Mouse (Mus musculus) embryonic facial prominence, embryonic 14.5 days (tissue): ENCODE measurements around the gene Bbs7. TPM values are rescaled to one million over a fixed set of nuclear protein-coding genes. Genes with fewer than 3 reads are reported as not detected.

ENCODE experiments used
- ATAC-seq: fragments of 200-750 bp; cut with Nextera tagmentation; 2 replicates; pipeline ENCODE4 v1.8.0; 2017; ENCODE audit warnings: low read depth, moderate number of reproducible peaks, moderate TSS enrichment
- DNase-seq: peaks from one replicate; pipeline ENCODE4 v3.0.0-alpha.2; 2015; ENCODE audit warnings: low spot score
- H3K27ac ChIP-seq: fragments of 300-500 bp; sonication (generic); replicated peaks from 2 replicates; pipeline ENCODE4 v1.5.1; 2014; ENCODE audit warnings: low read depth, mild to moderate bottlenecking, low read length, moderate library complexity
- H3K27me3 ChIP-seq: fragments of 300-500 bp; sonication (generic); replicated peaks from 2 replicates; pipeline ENCODE4 v1.6.1; 2014; ENCODE audit warnings: low read length; ENCODE audit not compliant: control insufficient read depth, insufficient read depth
- H3K36me3 ChIP-seq: fragments of 300-500 bp; sonication (generic); 2 replicates; pipeline ENCODE4 v1.6.1; 2014; ENCODE audit warnings: low read length, mixed read lengths; ENCODE audit not compliant: control insufficient read depth, insufficient read depth
- H3K4me1 ChIP-seq: fragments of 300-500 bp; sonication (generic); 2 replicates; pipeline ENCODE4 v1.6.1; 2014; ENCODE audit warnings: antibody characterized with exemption, low read length; ENCODE audit not compliant: control insufficient read depth, insufficient read depth
- H3K4me2 ChIP-seq: fragments of 300-500 bp; sonication (generic); 2 replicates; pipeline ENCODE4 v1.6.1; 2014; ENCODE audit warnings: low read depth, mild to moderate bottlenecking, low read length, moderate library complexity, mixed read lengths
- H3K4me3 ChIP-seq: fragments of 300-500 bp; sonication (generic); 2 replicates; pipeline ENCODE4 v1.5.1; 2014; ENCODE audit warnings: low read depth, mild to moderate bottlenecking, low read length
- H3K9ac ChIP-seq: fragments of 300-500 bp; sonication (generic); 2 replicates; pipeline ENCODE4 v1.6.1; 2014; ENCODE audit warnings: low read depth, mild to moderate bottlenecking, low read length, moderate library complexity, mixed read lengths
- H3K9me3 ChIP-seq: fragments of 300-500 bp; sonication (generic); 2 replicates; pipeline ENCODE4 v1.6.1; 2016; ENCODE audit warnings: low read length; ENCODE audit not compliant: control insufficient read depth
- WGBS: fragments of 180-500 bp; shearing (Covaris S2); extraction: QIAGEN DNeasy Blood & Tissue Kit; methylation state at CpG from one replicate; pipeline ENCODE4 v1.1.7; 2014; 5-methylcytosine and 5-hydroxymethylcytosine counted together
- polyA plus RNA-seq: library from polyadenylated mRNA; unstranded; fragments of >200 nt; fragmentation: Nextera tagmentation; extraction: Ambion mirVana; gene quantifications from 2 replicates; pipeline ENCODE4 v1.2.1, GENCODE M21; 2014

The Bbs7 gene
- polyA plus RNA-seq, 1 experiment from 2014 or later, result 14.9 TPM

- no peaks in the 10 kb centered on the region for H3K9me3 ChIP-seq
- no peaks in the 10 kb centered on the region for H3K36me3 ChIP-seq
- H3K4me1 ChIP-seq, result no peaks in the 10 kb centered on the region
- no peaks in the 10 kb centered on the region for H3K27me3 ChIP-seq
- H3K4me2 ChIP-seq, result no peak overlapping the region
- no peak for DNase-seq
- no peak overlapping the region for H3K9ac ChIP-seq
- WGBS, result 64% methylated on average over 2 of the region's 2 CpGs
- H3K4me3 ChIP-seq, result no peak overlapping the region
- no peak for ATAC-seq
- H3K27ac ChIP-seq, result no peak overlapping the region
Observed at GRCm38 (mm10) chr3:36540756-36541155, 72.5 kb downstream of the Bbs7 start.

GRCm38 (mm10) chr3:36537701-36538470, 75.4 kb downstream of the Bbs7 start:
- WGBS, result 82% methylated on average over 4 of the region's 4 CpGs
- H3K9ac ChIP-seq, result no peak overlapping the region

GRCm38 (mm10) chr3:36536041-36536440, 77.2 kb downstream of the Bbs7 start:
- Histone ChIP-seq H3K27ac (no peak overlapping the region), H3K27me3 (peaks cover 10% of the 10 kb centered on the region; the same call in 1 of the 2 replicates), H3K9ac (no peak overlapping the region), H3K4me1 (no peaks in the 10 kb centered on the region), H3K9me3 (no peaks in the 10 kb centered on the region), H3K36me3 (no peaks in the 10 kb centered on the region), H3K4me2 (no peak overlapping the region), H3K4me3 (no peak overlapping the region)
- ATAC-seq (no peak), DNase-seq (no peak)
- 92% methylated on average over 12 of the region's 12 CpGs for WGBS

More at GRCm38 (mm10) chr3:36537701-36538470, 75.4 kb downstream of the Bbs7 start:
- Histone ChIP-seq H3K4me1 (no peaks in the 10 kb centered on the region), H3K9me3 (no peaks in the 10 kb centered on the region), H3K27ac (no peak overlapping the region), H3K4me2 (no peak overlapping the region), H3K27me3 (0 out of 2 replicates have a peak, but pooled peaks cover under 1% of the 10 kb centered on the region), H3K4me3 (no peak overlapping the region), H3K36me3 (no peaks in the 10 kb centered on the region)
- ATAC-seq, result no peak
- no peak for DNase-seq

GRCm38 (mm10) chr3:36533201-36533672, 80.0 kb downstream of the Bbs7 start:
- 0% methylated on average over 1 of the region's 1 CpGs for WGBS
- DNase-seq, result peak; percentile 14
- ATAC-seq, result peak; percentile 22; the same call in 1 of the 2 replicates
- Histone ChIP-seq H3K4me1 (no peaks in the 10 kb centered on the region), H3K9ac (no peak overlapping the region), H3K36me3 (no peaks in the 10 kb centered on the region), H3K27me3 (peaks cover 13% of the 10 kb centered on the region), H3K9me3 (no peaks in the 10 kb centered on the region), H3K4me2 (no peak overlapping the region), H3K27ac (no peak overlapping the region), H3K4me3 (no peak overlapping the region)

DNA sequence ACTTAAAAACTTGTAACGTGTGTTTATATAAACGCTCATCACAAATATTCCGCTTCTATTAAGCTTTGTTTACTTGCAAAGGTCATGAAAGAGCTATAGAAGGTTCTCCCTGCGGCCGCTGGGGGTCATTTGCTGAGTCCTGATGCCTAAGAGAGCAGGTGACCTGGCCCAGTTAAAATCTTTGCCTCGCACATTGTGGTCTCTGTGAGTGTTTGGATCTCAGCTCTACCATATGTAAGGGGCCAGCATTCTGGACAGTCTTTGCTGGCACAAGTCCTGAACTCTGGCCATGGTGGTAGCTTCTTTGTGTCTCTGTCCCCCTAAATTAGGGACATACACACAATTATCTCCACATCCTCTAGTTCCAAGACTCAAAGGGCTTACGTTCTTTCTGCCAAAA, 80.5 kb downstream of the Bbs7 start:
- Histone ChIP-seq H3K27ac (no peak overlapping the region), H3K4me2 (no peak overlapping the region), H3K9me3 (no peaks in the 10 kb centered on the region), H3K36me3 (no peaks in the 10 kb centered on the region), H3K4me1 (no peaks in the 10 kb centered on the region), H3K9ac (no peak overlapping the region), H3K4me3 (no peak overlapping the region), H3K27me3 (peaks cover 13% of the 10 kb centered on the region)
- 35% methylated on average over 7 of the region's 7 CpGs for WGBS
- DNase-seq (no peak), ATAC-seq (no peak)

- no peaks in the 10 kb centered on the region for H3K9me3 ChIP-seq
- peak overlapping the region; percentile 31 for H3K4me3 ChIP-seq
- H3K9ac ChIP-seq, result peak overlapping the region; percentile 47; the same call in 1 of the 2 replicates
- peak; percentile 7 for DNase-seq
- no peak for ATAC-seq
- no peaks in the 10 kb centered on the region for H3K36me3 ChIP-seq
- peak overlapping the region; percentile 57 for H3K4me2 ChIP-seq
- H3K4me1 ChIP-seq, result no peaks in the 10 kb centered on the region
- 7% methylated on average over 18 of the region's 18 CpGs for WGBS
- H3K27ac ChIP-seq, result no peak overlapping the region
- H3K27me3 ChIP-seq, result peaks cover 13% of the 10 kb centered on the region
Observed at GRCm38 (mm10) chr3:36531979-36532542, 81.2 kb downstream of the Bbs7 start.

DNA sequence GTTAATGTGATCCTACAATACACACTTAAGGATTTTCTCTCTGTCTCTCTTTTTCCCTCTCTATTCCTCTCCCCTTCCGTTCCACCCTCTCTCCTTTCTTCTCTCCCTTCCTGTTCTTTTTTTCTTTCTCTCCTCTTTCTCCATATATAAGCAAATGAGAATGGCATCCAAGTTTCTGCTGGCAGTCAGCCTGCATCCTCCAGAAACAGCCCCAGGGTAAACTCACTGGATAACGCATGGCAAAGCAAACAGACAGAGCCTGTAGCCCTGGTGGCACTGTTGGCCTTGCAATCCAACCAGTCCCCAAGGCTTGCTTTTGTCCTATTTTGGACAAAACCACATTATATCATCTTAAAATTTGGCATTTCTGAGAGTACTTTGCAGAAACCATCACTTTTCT, 82.0 kb downstream of the Bbs7 start:
- 28% methylated on average over 2 of the region's 2 CpGs for WGBS
- no peak for ATAC-seq
- Histone ChIP-seq H3K27me3 (peaks cover 13% of the 10 kb centered on the region), H3K4me1 (no peaks in the 10 kb centered on the region), H3K4me3 (no peak overlapping the region), H3K36me3 (no peaks in the 10 kb centered on the region), H3K4me2 (no peak overlapping the region), H3K27ac (no peak overlapping the region), H3K9ac (no peak overlapping the region), H3K9me3 (no peaks in the 10 kb centered on the region)
- peak; percentile 4 for DNase-seq

DNA sequence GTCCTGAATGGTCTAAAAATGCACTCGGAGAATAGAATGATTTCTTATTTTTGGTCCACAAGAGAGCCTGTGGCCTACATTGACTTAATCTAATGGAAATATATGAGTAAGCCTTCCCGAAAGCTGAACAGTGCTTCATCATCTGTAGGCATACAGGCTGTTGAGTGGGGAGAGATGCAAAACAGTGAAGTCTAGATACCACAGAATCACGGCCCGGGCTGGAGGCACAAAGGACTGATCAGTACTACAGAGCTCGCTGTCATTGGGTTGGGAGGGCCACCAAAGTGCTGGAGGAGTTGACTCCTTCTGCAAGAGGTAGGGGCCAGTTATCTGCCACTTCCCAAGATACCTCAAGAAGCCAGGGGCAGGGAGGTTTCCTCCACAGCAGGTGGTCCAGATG, 82.5 kb downstream of the Bbs7 start:
- no peak overlapping the region for H3K4me3 ChIP-seq
- ATAC-seq, result no peak
- DNase-seq, result no peak
- H3K27me3 ChIP-seq, result peaks cover 13% of the 10 kb centered on the region
- H3K9me3 ChIP-seq, result no peaks in the 10 kb centered on the region
- no peaks in the 10 kb centered on the region for H3K36me3 ChIP-seq
- no peaks in the 10 kb centered on the region for H3K4me1 ChIP-seq
- no peak overlapping the region for H3K9ac ChIP-seq
- 67% methylated on average over 5 of the region's 5 CpGs for WGBS
- H3K27ac ChIP-seq, result no peak overlapping the region
- no peak overlapping the region for H3K4me2 ChIP-seq
